Mouse (Mus musculus): Measurements from ENCODE around the gene Tmem52b. TPM values are rescaled to one million over a fixed set of nuclear protein-coding genes. Genes with fewer than 3 reads are reported as not detected.

Tmem52b gene
- polyA plus RNA-seq, 1 experiment from 2014 or later: not detected

DNA sequence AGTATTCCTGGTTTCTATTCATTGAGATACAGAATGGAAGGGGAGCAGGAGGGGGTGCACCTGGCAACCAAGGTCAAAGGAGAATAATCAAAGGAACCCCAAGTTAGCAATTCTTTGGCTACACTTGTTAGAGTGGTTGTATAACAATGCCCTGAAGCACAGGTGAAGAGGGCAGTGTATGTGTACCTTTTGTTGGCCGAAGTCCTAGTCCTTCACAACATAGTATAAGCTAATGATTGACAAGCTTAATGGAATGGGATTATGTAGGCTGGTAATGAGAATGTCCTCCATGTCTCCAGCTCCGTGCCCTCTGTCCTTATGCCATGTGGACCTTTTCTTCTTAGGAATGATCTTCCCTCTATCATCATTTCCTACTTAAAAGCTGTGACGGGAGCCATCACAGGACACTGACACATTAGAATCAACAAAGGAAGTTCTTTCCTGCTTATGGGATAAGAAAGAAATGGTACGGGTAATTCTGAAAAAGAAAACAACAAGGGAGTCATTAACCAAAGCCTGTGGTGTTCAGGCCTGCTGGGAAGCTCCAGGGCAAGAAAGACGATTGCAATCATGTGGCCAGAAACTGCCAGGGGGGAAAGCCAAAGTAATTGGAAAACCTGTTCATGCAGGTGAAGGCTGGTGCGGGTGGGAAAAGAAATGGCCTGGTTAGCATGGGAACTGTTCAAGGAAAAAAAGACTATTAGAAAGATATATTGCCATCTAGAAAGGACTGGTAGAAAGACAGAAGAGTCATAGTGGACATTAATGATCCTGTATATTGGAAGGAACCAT is 2.0 kb upstream of the Tmem52b start:
- H3K4me1 ChIP-seq (replicated peaks): peaks cover 16% of the 10 kb centered on the region
- no peaks in the 10 kb centered on the region for H3K36me3 ChIP-seq
- H3K4me2 ChIP-seq: no peak overlapping the region
- H3K27me3 ChIP-seq: no peaks in the 10 kb centered on the region
- no peak overlapping the region for H3K4me3 ChIP-seq (replicated peaks)
- no peaks in the 10 kb centered on the region for H3K9me3 ChIP-seq
- WGBS: 59% methylated on average over 6 of the region's 6 CpGs
- H3K27ac ChIP-seq: no peak overlapping the region
- no peak for ATAC-seq (ENCODE audit: insufficient number of reproducible peaks, insufficient read depth, low FRiP score, low TSS enrichment, low read depth)
- no peak overlapping the region for H3K9ac ChIP-seq (replicated peaks)

DNA sequence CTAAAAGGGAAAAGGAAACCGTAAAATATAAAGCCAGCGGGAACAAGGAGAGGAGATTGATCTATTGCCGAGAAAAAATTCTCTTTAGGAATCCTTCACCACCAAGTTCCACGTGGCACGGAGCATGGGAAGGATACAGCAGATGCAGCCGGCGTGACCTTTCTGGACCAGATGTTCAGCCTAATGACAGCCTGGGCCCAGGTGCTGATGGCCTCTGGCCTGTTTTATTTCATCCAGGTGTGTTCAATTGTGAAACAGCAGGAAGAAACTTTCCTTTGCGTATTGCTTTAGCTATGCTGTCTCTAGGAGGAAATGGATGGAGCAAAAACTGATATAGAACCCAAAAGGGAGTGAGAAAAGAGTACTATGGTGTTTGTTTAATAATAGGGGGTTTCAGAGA is 513 bp downstream of the Tmem52b start:
- no peaks in the 10 kb centered on the region for H3K9me3 ChIP-seq
- 5% methylated on average over 8 of the region's 8 CpGs for WGBS
- 0 out of 2 replicates have a peak, but pooled peaks have one; percentile 6 for ATAC-seq (ENCODE audit: insufficient number of reproducible peaks, insufficient read depth, low FRiP score, low TSS enrichment, low read depth)
- H3K4me1 ChIP-seq (replicated peaks): peaks cover 16% of the 10 kb centered on the region
- H3K27ac ChIP-seq: no peak overlapping the region; the same call in 1 of the 2 replicates
- H3K9ac ChIP-seq (replicated peaks): no peak overlapping the region; the same call in 1 of the 2 replicates
- peak overlapping the region; percentile 20; the same call in 1 of the 2 replicates for H3K4me2 ChIP-seq
- no peaks in the 10 kb centered on the region for H3K36me3 ChIP-seq
- no peaks in the 10 kb centered on the region for H3K27me3 ChIP-seq
- no peak overlapping the region for H3K4me3 ChIP-seq (replicated peaks)

DNA sequence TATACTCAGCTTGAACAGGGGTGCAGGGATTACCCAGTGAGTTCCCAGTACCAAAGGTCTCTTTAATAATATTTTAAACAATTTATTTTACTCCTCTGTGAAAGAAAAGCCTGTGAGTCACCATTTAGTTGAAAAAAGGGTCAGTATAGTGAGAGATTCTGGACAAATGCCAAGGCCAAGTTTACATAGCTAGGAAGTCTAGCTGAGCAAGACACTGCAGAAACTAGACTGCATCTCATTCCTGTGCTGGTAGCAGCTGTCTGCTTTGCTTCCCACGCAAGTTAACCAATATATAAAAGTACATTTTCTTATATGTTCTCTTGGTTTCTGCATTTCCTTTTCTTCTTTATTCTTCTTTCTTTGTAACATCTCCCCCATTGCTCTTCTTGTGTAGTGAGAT is 1.1 kb downstream of the Tmem52b start:
- Histone ChIP-seq H3K9me3 (no peaks in the 10 kb centered on the region), H3K9ac (replicated peaks) (no peak overlapping the region), H3K27me3 (no peaks in the 10 kb centered on the region), H3K36me3 (no peaks in the 10 kb centered on the region), H3K4me3 (replicated peaks) (no peak overlapping the region), H3K4me1 (replicated peaks) (peaks cover 16% of the 10 kb centered on the region), H3K27ac (no peak overlapping the region), H3K4me2 (no peak overlapping the region)
- WGBS: 57% methylated on average over 1 of the region's 1 CpGs
- ATAC-seq (ENCODE audit: insufficient number of reproducible peaks, insufficient read depth, low FRiP score, low TSS enrichment, low read depth): no peak

DNA sequence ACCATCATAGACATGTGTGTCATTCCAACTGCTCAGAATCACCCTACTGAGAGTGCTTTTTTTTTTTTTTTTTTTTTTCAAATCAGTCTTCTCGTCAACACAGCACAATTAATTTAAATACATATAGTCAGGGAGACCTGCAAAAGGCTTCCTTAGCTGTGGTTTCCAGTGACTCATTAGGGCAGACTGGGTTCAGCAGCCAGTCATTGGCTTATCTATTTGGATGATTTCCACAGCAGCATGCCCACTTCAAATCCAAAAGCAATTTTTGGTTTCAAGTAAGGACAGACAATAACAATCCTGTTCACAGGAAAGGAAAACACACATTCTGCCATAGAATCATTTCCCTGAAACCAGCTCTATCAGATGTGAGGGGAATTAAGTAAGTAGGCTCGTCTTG is 2.0 kb downstream of the Tmem52b start:
- H3K4me1 ChIP-seq (replicated peaks): peaks cover 16% of the 10 kb centered on the region
- H3K9ac ChIP-seq (replicated peaks): no peak overlapping the region
- no peak for ATAC-seq (ENCODE audit: insufficient number of reproducible peaks, insufficient read depth, low FRiP score, low TSS enrichment, low read depth)
- H3K4me2 ChIP-seq: no peak overlapping the region
- H3K36me3 ChIP-seq: no peaks in the 10 kb centered on the region
- 0 out of 2 replicates have a peak, but pooled peaks cover 3% of the 10 kb centered on the region for H3K27me3 ChIP-seq
- H3K27ac ChIP-seq: no peak overlapping the region
- no peaks in the 10 kb centered on the region for H3K9me3 ChIP-seq
- H3K4me3 ChIP-seq (replicated peaks): no peak overlapping the region
- 72% methylated on average over 2 of the region's 2 CpGs for WGBS

DNA sequence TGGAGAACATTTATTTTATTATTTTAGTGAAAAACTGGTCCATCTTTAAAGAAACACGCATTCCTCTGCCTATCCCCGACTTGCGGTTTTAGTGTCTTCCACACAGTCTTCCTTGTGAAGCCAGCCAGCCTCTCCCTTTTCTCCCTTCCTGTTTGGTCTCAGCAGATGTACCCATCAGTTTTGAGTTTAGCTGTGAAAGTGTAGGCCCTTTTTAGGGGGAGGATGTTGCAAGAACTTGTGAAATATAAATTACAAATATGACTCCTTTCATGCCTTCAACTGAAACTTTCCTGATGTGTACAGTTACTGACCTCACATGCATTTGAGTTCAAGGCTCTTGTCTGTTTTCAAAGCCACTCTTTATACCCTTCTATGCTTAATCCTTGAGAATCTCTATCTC is 2.7 kb downstream of the Tmem52b start:
- no peak overlapping the region for H3K4me3 ChIP-seq (replicated peaks)
- H3K9me3 ChIP-seq: no peaks in the 10 kb centered on the region
- no peak overlapping the region for H3K9ac ChIP-seq (replicated peaks)
- H3K27ac ChIP-seq: no peak overlapping the region
- H3K4me1 ChIP-seq (replicated peaks): peaks cover 16% of the 10 kb centered on the region
- H3K27me3 ChIP-seq: 0 out of 2 replicates have a peak, but pooled peaks cover 3% of the 10 kb centered on the region
- WGBS: 98% methylated on average over 3 of the region's 3 CpGs
- H3K36me3 ChIP-seq: no peaks in the 10 kb centered on the region
- H3K4me2 ChIP-seq: no peak overlapping the region
- no peak for ATAC-seq (ENCODE audit: insufficient number of reproducible peaks, insufficient read depth, low FRiP score, low TSS enrichment, low read depth)

DNA sequence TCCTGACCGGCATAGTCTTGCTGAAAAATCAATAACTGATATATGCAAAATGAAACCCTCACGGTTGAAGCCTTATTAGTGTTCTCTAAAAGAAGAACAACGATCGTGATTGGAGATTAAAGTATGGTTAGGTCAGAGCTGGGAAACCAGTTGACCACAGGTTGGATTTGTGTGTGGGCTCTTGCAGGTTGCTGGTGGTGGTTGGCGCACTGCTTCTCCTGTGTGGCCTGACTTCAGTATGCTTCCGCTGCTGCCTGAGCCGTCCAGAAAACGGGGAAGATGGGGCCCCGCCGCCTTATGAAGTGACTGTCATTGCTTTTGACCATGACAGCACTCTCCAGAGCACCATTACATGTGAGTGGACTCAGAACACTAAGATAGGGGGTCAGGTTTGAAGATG is 4.0 kb downstream of the Tmem52b start:
- H3K4me3 ChIP-seq (replicated peaks): no peak overlapping the region
- 89% methylated on average over 10 of the region's 10 CpGs for WGBS
- ATAC-seq (ENCODE audit: insufficient number of reproducible peaks, insufficient read depth, low FRiP score, low TSS enrichment, low read depth): no peak

DNA sequence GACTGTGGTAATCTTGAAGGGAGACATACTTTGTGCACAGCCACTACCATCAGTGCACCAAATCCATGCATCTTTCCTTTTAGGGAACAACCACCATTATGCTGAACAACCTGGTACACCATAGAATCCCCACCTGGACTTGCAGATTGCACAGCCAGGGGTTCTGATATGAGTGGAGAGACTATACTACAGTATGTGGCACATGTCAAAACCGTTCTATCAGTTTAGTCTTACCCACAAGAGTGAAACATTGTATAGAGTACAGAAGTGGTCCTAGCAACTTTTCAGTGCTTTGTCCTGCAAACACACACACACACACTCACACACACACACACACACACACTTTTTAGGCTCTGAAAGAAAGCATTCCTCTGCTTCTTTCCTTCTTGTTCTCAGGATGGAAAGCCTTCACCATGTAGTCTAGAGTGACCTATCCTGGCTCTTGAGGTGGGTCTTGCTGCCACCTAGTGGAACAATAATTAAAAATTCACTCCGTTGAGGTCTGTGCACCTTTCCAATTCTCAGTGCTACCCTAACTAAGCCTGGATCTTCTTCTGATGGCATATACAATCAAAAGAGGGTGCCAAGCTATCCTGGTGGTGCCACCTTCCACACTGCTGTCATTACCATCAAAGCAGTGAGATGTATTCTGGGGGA is 5.5 kb downstream of the Tmem52b start:
- H3K9ac ChIP-seq (replicated peaks): no peak overlapping the region
- H3K27ac ChIP-seq: no peak overlapping the region
- 0 out of 2 replicates have a peak, but pooled peaks cover 3% of the 10 kb centered on the region for H3K27me3 ChIP-seq
- no peaks in the 10 kb centered on the region for H3K36me3 ChIP-seq
- H3K4me3 ChIP-seq (replicated peaks): no peak overlapping the region
- ATAC-seq (ENCODE audit: insufficient number of reproducible peaks, insufficient read depth, low FRiP score, low TSS enrichment, low read depth): 0 out of 2 replicates have a peak, but pooled peaks have one; percentile 57
- 44% methylated on average over 2 of the region's 2 CpGs for WGBS
- peaks cover 6% of the 10 kb centered on the region for H3K4me1 ChIP-seq (replicated peaks)
- H3K9me3 ChIP-seq: no peaks in the 10 kb centered on the region
- H3K4me2 ChIP-seq: no peak overlapping the region

More for the DNA sequence above, 4.0 kb downstream of the Tmem52b start:
- no peak overlapping the region for H3K27ac ChIP-seq
- no peaks in the 10 kb centered on the region for H3K36me3 ChIP-seq
- H3K9ac ChIP-seq (replicated peaks): no peak overlapping the region
- peaks cover 16% of the 10 kb centered on the region for H3K4me1 ChIP-seq (replicated peaks)
- H3K4me2 ChIP-seq: no peak overlapping the region
- H3K27me3 ChIP-seq: 0 out of 2 replicates have a peak, but pooled peaks cover 3% of the 10 kb centered on the region
- no peaks in the 10 kb centered on the region for H3K9me3 ChIP-seq

DNA sequence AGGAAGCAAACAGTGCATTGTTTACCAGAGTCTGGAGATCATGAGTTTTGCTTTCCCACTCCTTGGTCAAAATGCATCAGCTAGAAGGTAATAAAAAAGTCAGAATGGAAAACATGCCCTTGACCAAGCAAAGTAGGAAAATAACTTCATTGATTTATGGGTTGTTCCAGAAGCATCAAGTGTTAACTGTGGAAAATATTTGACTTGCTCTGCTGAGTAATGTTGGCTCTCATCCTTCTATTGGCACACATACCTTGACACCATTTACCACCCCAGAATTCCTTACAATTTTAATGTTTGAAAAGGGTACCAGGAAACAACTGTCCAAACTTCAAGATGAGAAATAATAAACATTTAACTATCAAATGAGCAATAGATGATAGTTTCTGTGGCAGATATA is 13.7 kb downstream of the Tmem52b start:
- Histone ChIP-seq H3K4me1 (replicated peaks) (no peaks in the 10 kb centered on the region), H3K4me3 (replicated peaks) (no peak overlapping the region)

DNA sequence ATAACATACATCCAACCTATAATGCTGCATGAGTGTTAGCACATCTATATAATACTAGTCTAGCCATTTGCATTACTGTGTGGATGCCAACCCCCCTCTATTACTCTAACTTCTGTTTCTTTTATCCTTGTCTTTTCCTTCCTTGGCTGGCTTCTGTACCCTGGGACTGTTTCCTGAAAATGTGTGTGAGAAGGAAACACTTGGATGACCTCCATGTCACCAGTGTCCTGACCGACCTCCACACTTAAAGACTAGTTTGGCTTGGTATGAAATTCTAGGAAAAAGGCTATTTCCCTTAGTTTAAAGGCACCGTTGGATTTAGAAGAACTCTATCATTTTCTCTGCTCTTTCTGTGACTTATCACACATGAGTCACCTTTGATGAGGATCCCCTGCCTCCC is 15.1 kb downstream of the Tmem52b start:
- Histone ChIP-seq H3K27ac (no peak overlapping the region), H3K4me2 (no peak overlapping the region), H3K9ac (replicated peaks) (no peak overlapping the region), H3K4me1 (replicated peaks) (peaks cover under 1% of the 10 kb centered on the region; the same call in 1 of the 2 replicates), H3K27me3 (no peaks in the 10 kb centered on the region), H3K4me3 (replicated peaks) (no peak overlapping the region), H3K9me3 (no peaks in the 10 kb centered on the region), H3K36me3 (no peaks in the 10 kb centered on the region)
- WGBS: 74% methylated on average over 2 of the region's 2 CpGs
- no peak for ATAC-seq (ENCODE audit: insufficient number of reproducible peaks, insufficient read depth, low FRiP score, low TSS enrichment, low read depth)

More for the DNA sequence above, 13.7 kb downstream of the Tmem52b start:
- ATAC-seq (ENCODE audit: insufficient number of reproducible peaks, insufficient read depth, low FRiP score, low TSS enrichment, low read depth): no peak
- Histone ChIP-seq H3K36me3 (no peaks in the 10 kb centered on the region), H3K4me2 (no peak overlapping the region), H3K27me3 (no peaks in the 10 kb centered on the region), H3K9ac (replicated peaks) (no peak overlapping the region), H3K27ac (no peak overlapping the region), H3K9me3 (no peaks in the 10 kb centered on the region)

DNA sequence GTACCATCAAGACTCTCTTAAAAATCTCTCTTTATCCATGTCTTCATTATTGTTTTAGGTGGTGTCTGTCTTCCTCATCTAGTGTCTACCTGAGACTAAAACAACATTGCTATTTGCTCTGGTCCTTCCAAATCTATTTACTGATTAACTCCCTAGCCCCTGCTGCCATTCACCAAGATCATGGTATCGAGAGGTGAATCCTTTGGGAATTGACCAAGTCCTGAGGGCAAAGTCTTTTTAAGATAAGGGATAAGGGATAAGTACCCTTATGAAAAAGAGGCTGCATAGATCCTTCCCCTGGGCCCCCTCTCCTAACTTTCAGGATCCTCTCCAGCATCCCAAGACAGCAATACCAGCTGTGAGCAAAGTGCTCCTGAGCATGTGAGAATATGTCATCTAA is 17.2 kb downstream of the Tmem52b start:
- Histone ChIP-seq H3K27ac (no peak overlapping the region), H3K9ac (replicated peaks) (no peak overlapping the region), H3K4me1 (replicated peaks) (peaks cover 7% of the 10 kb centered on the region), H3K4me3 (replicated peaks) (no peak overlapping the region), H3K27me3 (no peaks in the 10 kb centered on the region), H3K36me3 (no peaks in the 10 kb centered on the region), H3K4me2 (no peak overlapping the region), H3K9me3 (no peaks in the 10 kb centered on the region)
- 95% methylated on average over 1 of the region's 1 CpGs for WGBS
- no peak for ATAC-seq (ENCODE audit: insufficient number of reproducible peaks, insufficient read depth, low FRiP score, low TSS enrichment, low read depth)

DNA sequence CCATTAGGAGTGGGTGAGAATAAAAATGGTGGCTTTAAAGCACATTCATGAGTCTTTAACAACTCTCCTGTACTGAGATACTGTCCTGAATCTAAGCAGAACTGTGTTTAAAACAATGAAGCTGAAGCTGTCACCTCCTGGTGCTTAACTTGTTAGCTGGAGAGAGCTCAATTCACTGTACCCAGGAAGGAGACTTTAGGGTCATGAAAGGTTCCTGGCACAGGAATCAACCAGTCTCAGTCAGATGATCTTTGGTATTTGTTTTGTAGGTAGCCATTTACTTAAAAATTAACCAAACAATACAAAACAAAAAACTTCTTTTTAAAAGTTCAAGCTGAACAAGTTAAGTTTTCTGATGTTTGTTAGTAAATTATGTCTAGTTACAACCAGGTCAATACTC is 17.9 kb downstream of the Tmem52b start:
- H3K36me3 ChIP-seq: no peaks in the 10 kb centered on the region
- no peaks in the 10 kb centered on the region for H3K27me3 ChIP-seq
- no peaks in the 10 kb centered on the region for H3K9me3 ChIP-seq
- ATAC-seq (ENCODE audit: insufficient number of reproducible peaks, insufficient read depth, low FRiP score, low TSS enrichment, low read depth): no peak
- H3K4me1 ChIP-seq (replicated peaks): peaks cover 13% of the 10 kb centered on the region
- no peak overlapping the region for H3K27ac ChIP-seq
- no peak overlapping the region for H3K9ac ChIP-seq (replicated peaks)
- no peak overlapping the region for H3K4me2 ChIP-seq
- no peak overlapping the region for H3K4me3 ChIP-seq (replicated peaks)
